Mouse (Mus musculus) small intestine, adult 2 months (tissue): ENCODE data around the gene 6030498E09Rik. TPM values are rescaled to one million over a fixed set of nuclear protein-coding genes. Genes with fewer than 3 reads are reported as not detected.

Experiments
- H3K27ac ChIP-seq: fragments of 200-500 bp; 2 replicates; pipeline ENCODE4 v1.5.1; 2012; ENCODE audit warnings: low read depth, low read length, control low read depth, inconsistent platforms; ENCODE audit not compliant: insufficient read depth
- H3K27me3 ChIP-seq: fragments of 200-500 bp; 2 replicates; pipeline ENCODE4 v1.6.1; 2012; ENCODE audit warnings: mild to moderate bottlenecking, moderate library complexity, low read length, inconsistent platforms; ENCODE audit not compliant: control insufficient read depth, insufficient read depth
- H3K36me3 ChIP-seq: fragments of 200-500 bp; 2 replicates; pipeline ENCODE4 v1.6.1; 2012; ENCODE audit warnings: mild to moderate bottlenecking, low read length, control low read depth, inconsistent platforms; ENCODE audit not compliant: control insufficient read depth, insufficient read depth
- H3K4me1 ChIP-seq: fragments of 200-500 bp; 2 replicates; pipeline ENCODE4 v1.6.1; 2012; ENCODE audit warnings: low read length, inconsistent platforms, mixed read lengths; ENCODE audit not compliant: control insufficient read depth, insufficient read depth, insufficient read length
- H3K4me3 ChIP-seq: fragments of 200-500 bp; 2 replicates; pipeline ENCODE4 v1.5.1; 2012; ENCODE audit warnings: low read depth, mild to moderate bottlenecking, control low read depth, inconsistent platforms, low read length, moderate library complexity
- CTCF ChIP-seq: fragments of 200-500 bp; IDR thresholded peaks from 2 replicates; pipeline ENCODE4 v1.5.1; 2012; ENCODE audit warnings: low read depth, mild to moderate bottlenecking, control low read depth, inconsistent platforms, low read length, moderate library complexity, mixed read lengths; ENCODE audit not compliant: insufficient replicate concordance, insufficient read length; ENCODE audit errors: extremely low read depth
- POLR2A ChIP-seq: fragments of 200-500 bp; IDR thresholded peaks from 2 replicates; pipeline ENCODE4 v1.6.1; 2012; ENCODE audit warnings: low read depth, mild to moderate bottlenecking, control low read depth, inconsistent platforms, low read length, moderate library complexity
- WGBS: fragments of 180-500 bp; shearing (Covaris S2); methylation state at CpG from one replicate; pipeline ENCODE4 v1.1.7; 2018; 5-methylcytosine and 5-hydroxymethylcytosine counted together
- polyA plus RNA-seq: library from polyadenylated mRNA; depleted of rRNA; stranded (reverse); fragments of >200 nt; gene quantifications from 2 replicates; pipeline ENCODE4 v1.2.3, GENCODE M21; 2012; rRNA removed

The 6030498E09Rik gene
- not detected in 2 replicates for polyA plus RNA-seq

DNA sequence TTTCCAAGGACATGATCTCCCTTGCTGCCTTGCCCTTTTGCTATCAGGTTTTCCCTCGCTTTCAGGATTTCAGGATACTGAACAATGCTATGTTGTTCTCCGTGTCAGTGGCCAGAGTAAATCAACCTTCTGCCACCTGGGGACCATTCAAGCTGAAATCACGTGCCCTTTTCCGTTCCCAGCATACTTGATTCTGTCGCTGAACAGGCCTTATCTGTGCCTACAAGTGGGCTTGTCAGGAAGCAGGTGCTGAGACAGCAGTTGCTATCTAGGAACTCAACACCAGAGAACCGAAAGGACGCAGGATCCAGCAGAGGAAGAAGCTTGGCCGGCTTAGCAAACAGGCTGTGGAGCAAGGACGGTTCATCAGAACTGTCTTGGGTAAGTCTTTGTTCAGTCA lies at the start of gene 6030498E09Rik:
Gene 6030498E09Rik (plus strand): TSS at position 194 of the 400 bp plus-strand sequence.
- Histone ChIP-seq H3K4me1 (no peaks in the 10 kb centered on the region), H3K27me3 (no peaks in the 10 kb centered on the region), H3K36me3 (no peaks in the 10 kb centered on the region), H3K27ac (no peak within 1 kb of the TSS), H3K4me3 (no peak within 1 kb of the TSS)
- TF ChIP-seq POLR2A = no peak
- TF ChIP-seq CTCF = no peak
- 22% methylated on average over 9 of the region's 9 CpGs for WGBS

DNA sequence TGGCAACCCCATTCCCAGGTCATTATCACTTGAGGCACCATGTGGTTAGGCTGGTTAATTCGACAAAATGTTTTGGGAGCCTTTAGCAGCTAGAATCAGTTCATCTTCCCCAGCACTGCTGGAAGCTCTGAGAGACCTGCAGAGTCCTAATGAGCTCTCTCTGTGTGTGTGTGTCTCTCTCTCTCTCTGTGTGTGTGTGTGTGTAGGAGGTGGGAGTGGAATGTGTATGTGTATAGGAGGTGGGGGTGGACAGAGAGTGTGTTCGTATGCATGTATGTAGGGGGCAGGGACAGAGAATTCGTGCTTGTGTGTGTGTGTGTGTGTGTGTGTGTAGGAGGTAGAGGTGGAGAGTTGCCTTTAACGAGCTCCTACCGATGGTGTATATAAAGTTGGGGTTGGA lies 42.4 kb upstream of the 6030498E09Rik start:
- 75% methylated on average over 5 of the region's 5 CpGs for WGBS
- no peak for TF ChIP-seq CTCF
- no peak for TF ChIP-seq POLR2A
- Histone ChIP-seq H3K4me1 (no peaks in the 10 kb centered on the region), H3K27me3 (no peaks in the 10 kb centered on the region), H3K27ac (no peak overlapping the region), H3K4me3 (no peak overlapping the region), H3K36me3 (no peaks in the 10 kb centered on the region)

DNA sequence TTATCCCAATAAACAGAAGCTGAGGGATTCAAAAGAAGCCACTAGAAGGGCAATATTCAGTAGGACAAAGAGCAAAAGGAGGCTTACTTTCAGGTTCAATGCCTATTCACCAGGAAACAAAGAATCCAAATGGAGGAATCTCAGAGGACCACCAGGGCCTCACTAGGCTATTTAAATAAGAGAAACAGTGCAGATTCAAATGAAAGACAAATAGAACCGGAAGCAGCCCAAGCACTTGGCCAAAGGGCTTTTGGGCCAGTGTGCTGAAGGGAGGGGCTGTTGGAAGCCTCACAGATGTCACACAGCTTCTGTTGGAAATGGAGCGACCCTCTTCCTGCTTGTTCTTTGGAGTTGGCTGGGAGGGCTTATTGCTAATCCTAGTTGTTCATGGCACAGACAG lies 41.8 kb upstream of the 6030498E09Rik start:
- TF ChIP-seq POLR2A (no peak), CTCF (no peak)
- H3K27me3 ChIP-seq = no peaks in the 10 kb centered on the region
- no peaks in the 10 kb centered on the region for H3K4me1 ChIP-seq
- H3K36me3 ChIP-seq = no peaks in the 10 kb centered on the region
- WGBS = 38% methylated on average over 2 of the region's 2 CpGs
- H3K4me3 ChIP-seq = no peak overlapping the region
- H3K27ac ChIP-seq = no peak overlapping the region

DNA sequence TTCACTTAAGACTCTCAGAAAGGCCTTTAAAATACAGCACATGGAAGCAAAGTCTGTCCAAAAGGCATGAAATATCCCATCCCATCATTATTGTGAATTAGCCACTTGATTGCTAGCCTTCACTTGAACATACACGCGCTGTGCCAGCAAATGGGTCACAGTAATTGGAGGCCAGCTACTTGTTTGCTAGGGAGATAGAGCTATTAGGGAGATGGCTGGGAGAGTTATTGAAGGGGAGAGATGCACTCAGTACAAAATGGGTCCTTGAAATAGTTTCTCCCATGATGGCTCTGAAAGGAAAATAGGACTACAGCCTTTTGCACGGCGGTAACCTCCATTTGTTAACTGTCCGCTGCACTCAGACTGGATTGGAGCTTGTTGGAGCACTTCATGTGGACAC lies 38.8 kb upstream of the 6030498E09Rik start:
- Histone ChIP-seq H3K4me1 (no peaks in the 10 kb centered on the region), H3K27me3 (no peaks in the 10 kb centered on the region), H3K27ac (no peak overlapping the region), H3K4me3 (no peak overlapping the region), H3K36me3 (no peaks in the 10 kb centered on the region)
- 96% methylated on average over 5 of the region's 5 CpGs for WGBS
- no peak for TF ChIP-seq CTCF
- TF ChIP-seq POLR2A = no peak

- Histone ChIP-seq H3K27ac (no peak overlapping the region), H3K4me1 (no peaks in the 10 kb centered on the region), H3K36me3 (no peaks in the 10 kb centered on the region), H3K4me3 (no peak overlapping the region), H3K27me3 (no peaks in the 10 kb centered on the region)
- WGBS = 64% methylated on average over 13 of the region's 13 CpGs
- no peak for TF ChIP-seq POLR2A
- TF ChIP-seq CTCF = no peak
Observed at GRCm38 (mm10) chrX:38734916-38735880, 37.3 kb upstream of the 6030498E09Rik start.

- Histone ChIP-seq H3K27ac (no peak overlapping the region), H3K4me1 (no peaks in the 10 kb centered on the region), H3K27me3 (no peaks in the 10 kb centered on the region), H3K4me3 (no peak overlapping the region), H3K36me3 (no peaks in the 10 kb centered on the region)
- WGBS = 65% methylated on average over 2 of the region's 2 CpGs
- TF ChIP-seq POLR2A = no peak
- TF ChIP-seq CTCF = no peak
Observed at GRCm38 (mm10) chrX:38771453-38771852, 1.0 kb upstream of the 6030498E09Rik start.

DNA sequence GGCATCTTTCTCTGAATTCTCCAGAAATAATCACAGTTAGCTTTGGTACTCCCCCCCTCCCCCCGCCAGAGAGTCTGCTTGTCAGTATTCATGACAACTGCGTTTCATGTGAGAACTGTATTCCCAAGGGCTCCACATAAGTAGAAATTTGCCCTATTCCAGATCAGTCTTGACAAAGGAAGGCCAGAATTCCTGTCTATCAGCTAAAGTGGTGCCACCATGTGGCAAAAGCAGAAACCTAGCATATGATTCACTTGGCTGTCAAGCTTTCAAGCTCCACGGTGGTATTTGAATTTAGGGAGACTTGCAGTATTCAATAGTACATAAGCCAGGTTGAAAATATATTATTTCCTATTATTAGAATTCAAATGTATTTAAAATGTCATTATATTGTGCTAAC lies 585 bp upstream of the 6030498E09Rik start:
- Histone ChIP-seq H3K27ac (no peak overlapping the region), H3K27me3 (no peaks in the 10 kb centered on the region), H3K4me3 (no peak overlapping the region), H3K4me1 (no peaks in the 10 kb centered on the region), H3K36me3 (no peaks in the 10 kb centered on the region)
- WGBS = 24% methylated on average over 3 of the region's 3 CpGs
- no peak for TF ChIP-seq POLR2A
- no peak for TF ChIP-seq CTCF

GRCm38 (mm10) chrX:38794373-38794772 lies 21.9 kb downstream of the 6030498E09Rik start:
- Histone ChIP-seq H3K36me3 (no peaks in the 10 kb centered on the region), H3K4me1 (no peaks in the 10 kb centered on the region), H3K4me3 (no peak overlapping the region), H3K27ac (no peak overlapping the region), H3K27me3 (no peaks in the 10 kb centered on the region)
- 69% methylated on average over 3 of the region's 3 CpGs for WGBS
- no peak for TF ChIP-seq POLR2A
- no peak for TF ChIP-seq CTCF
